Mouse (Mus musculus) liver, embryonic 14.5 days (tissue): ENCODE results near the gene Clp1. TPM values are rescaled to one million over a fixed set of nuclear protein-coding genes. Genes with fewer than 3 reads are reported as not detected.

Experiments used
- ATAC-seq: fragments of 200-750 bp; cut with Nextera tagmentation; 2 replicates; pipeline ENCODE4 v1.8.0; 2017; ENCODE audit warnings: moderate number of reproducible peaks, mild to moderate bottlenecking, moderate library complexity; ENCODE audit not compliant: insufficient read depth
- DNase-seq, 3 experiments: peaks; one replicate each; pipeline ENCODE4 v3.0.0-alpha.2; 2012 to 2013; ENCODE audit warnings: low read depth in 3 of 3, low spot score in 3 of 3
- H3K27ac ChIP-seq: fragments of 300-500 bp; sonication (generic); 2 replicates; pipeline ENCODE4 v1.5.1; 2014; ENCODE audit warnings: moderate library complexity, mild to moderate bottlenecking, control low read depth, inconsistent platforms
- H3K27me3 ChIP-seq: fragments of 300-500 bp; sonication (generic); 2 replicates; pipeline ENCODE4 v1.6.1; 2014; ENCODE audit warnings: mild to moderate bottlenecking, low read length, moderate library complexity; ENCODE audit not compliant: control insufficient read depth, insufficient read depth
- H3K36me3 ChIP-seq: fragments of 300-500 bp; sonication (generic); replicated peaks from 2 replicates; pipeline ENCODE4 v1.6.1; 2014; ENCODE audit warnings: low read depth; ENCODE audit not compliant: control insufficient read depth, insufficient read depth
- H3K4me1 ChIP-seq, 2 experiments: fragments of 200-500 bp in 1 of 2; fragments of 300-500 bp in 1 of 2; sonication (generic) in 1 of 2; replicated peaks; 2 replicates each; pipeline ENCODE4 v1.6.1; 2012 to 2014; ENCODE audit warnings: antibody characterized with exemption in 1 of 2, inconsistent platforms in 1 of 2, low read length in 1 of 2; ENCODE audit not compliant: control insufficient read depth in 2 of 2, insufficient read depth in 2 of 2
- H3K4me2 ChIP-seq: fragments of 300-500 bp; sonication (generic); 2 replicates; pipeline ENCODE4 v1.6.1; 2014; ENCODE audit warnings: low read depth, mild to moderate bottlenecking, control low read depth, moderate library complexity
- H3K4me3 ChIP-seq, 2 experiments: fragments of 200-500 bp in 1 of 2; fragments of 300-500 bp in 1 of 2; sonication (generic) in 1 of 2; 2 replicates each; pipeline ENCODE4 v1.5.1; 2012 to 2014; ENCODE audit warnings: low read depth in 2 of 2, low read length in 2 of 2, mild to moderate bottlenecking in 2 of 2, control low read depth in 1 of 2, inconsistent platforms in 1 of 2, moderate library complexity in 1 of 2; ENCODE audit not compliant: insufficient read depth in 1 of 2
- H3K9ac ChIP-seq: fragments of 300-500 bp; sonication (generic); replicated peaks from 2 replicates; pipeline ENCODE4 v1.6.1; 2014; ENCODE audit warnings: mild to moderate bottlenecking, control low read depth, moderate library complexity
- H3K9me3 ChIP-seq: fragments of 300-500 bp; sonication (generic); 2 replicates; pipeline ENCODE4 v1.6.1; 2016; ENCODE audit warnings: low read length, mixed read lengths; ENCODE audit not compliant: control insufficient read depth
- CTCF ChIP-seq: IDR thresholded peaks from 2 replicates; pipeline ENCODE4 v1.5.1; 2016; ENCODE audit warnings: antibody characterized with exemption, low read depth, control low read depth
- EP300 ChIP-seq: IDR thresholded peaks from 2 replicates; pipeline ENCODE4 v1.6.1; 2016; ENCODE audit warnings: antibody characterized with exemption, low read depth
- WGBS: fragments of 180-500 bp; shearing (Covaris S2); extraction: QIAGEN DNeasy Blood & Tissue Kit; methylation state at CpG from one replicate; pipeline ENCODE4 v1.1.7; 2014; ENCODE audit not compliant: insufficient replicate concordance; 5-methylcytosine and 5-hydroxymethylcytosine counted together
- polyA plus RNA-seq, 2 experiments: library from polyadenylated mRNA; depleted of rRNA in 1 of 2; stranded (reverse) in 1 of 2; unstranded in 1 of 2; fragments of >200 nt; fragmentation: Nextera tagmentation in 1 of 2; extraction: Ambion mirVana in 1 of 2; gene quantifications; 2 replicates each; pipeline versions ENCODE4 v1.2.1 to v1.2.3; 2012 to 2014

Gene Clp1
- polyA plus RNA-seq, 2 experiments: 27.5 to 50.9 TPM

DNA sequence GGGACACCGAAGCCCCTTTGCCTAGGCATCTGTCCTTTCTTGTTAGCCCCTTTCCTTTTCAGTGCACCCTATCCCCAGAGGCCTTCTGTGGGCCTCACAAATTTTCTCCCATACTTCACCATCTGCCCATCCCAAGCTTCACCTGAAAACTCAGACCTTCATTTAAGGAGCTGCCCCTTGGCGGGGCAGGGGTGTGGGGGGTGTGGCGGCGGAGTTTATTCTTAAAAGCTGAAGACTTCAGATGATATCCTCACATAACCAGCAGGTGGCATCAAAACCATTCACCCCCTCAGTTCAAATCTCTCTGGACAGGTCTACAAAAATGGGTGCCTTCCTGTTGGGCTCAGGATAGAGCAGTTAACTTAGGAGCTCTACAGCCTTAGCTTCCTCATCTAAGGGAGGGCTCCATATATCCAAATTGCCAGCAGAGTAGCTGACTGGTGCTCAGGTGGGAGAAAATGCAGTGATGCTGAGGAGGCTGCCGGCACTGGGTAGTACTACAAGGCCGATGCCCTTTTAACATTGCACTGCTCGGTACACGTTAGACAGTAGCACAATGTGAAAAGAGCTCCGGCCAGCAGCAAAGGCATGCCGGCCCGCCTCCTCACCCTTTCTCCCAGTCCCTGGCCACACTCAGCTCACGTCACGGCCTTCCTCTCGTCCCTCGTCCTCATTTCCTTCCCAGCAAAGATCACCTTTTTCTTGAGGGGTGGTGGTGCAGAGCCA is 13.6 kb upstream of the Clp1 start:
- Histone ChIP-seq H3K27ac (no peak overlapping the region), H3K9me3 (no peaks in the 10 kb centered on the region), H3K27me3 (peaks cover 8% of the 10 kb centered on the region), H3K4me1 (peaks cover 39 to 62% of the 10 kb centered on the region in 2 experiments), H3K9ac (no peak overlapping the region), H3K4me2 (no peak overlapping the region; the same call in 1 of the 2 replicates), H3K4me3 (no peak overlapping the region), H3K36me3 (peaks cover 52% of the 10 kb centered on the region)
- DNase-seq (no peak), ATAC-seq (no peak)
- peak; percentile 57 for TF ChIP-seq CTCF
- TF ChIP-seq EP300: no peak
- WGBS: 74% methylated on average over 15 of the region's 15 CpGs

DNA sequence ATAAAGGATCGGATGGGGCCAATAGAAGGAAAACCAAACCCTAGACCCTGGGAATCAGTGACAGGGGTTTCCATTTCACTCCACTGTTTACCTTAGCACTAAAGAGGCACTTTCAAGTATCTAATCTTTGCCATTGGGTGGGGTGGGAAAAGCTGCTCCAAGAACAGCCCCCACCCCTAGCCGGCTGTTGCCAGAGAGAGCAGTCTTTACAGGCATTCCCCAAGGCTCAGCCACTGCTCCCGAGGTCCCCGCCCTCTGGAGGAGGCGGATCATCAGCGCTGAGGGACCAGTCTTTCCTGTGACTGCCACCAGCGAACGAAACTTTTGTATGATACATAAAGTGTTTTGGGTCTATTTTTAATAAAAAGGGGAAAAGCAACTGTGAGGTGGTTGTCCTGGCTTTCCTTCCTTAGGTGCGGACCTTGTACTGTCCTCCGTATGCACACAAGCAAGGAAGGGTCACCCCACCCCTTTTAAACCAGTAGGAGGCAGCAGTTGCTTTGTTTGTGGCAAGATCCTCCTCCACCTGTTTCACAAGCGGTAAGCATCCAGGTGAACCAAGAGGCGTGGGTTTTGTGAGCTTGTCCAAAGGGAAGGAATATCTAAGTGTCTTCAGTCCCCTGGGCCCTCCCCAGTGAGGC is 11.2 kb upstream of the Clp1 start:
- TF ChIP-seq EP300: no peak
- TF ChIP-seq CTCF: peak; percentile 79
- 5% methylated on average over 12 of the region's 12 CpGs for WGBS
- peak overlapping the region; percentile 86 for H3K9ac ChIP-seq
- peaks cover 55% of the 10 kb centered on the region for H3K36me3 ChIP-seq
- no peak for DNase-seq
- H3K4me3 ChIP-seq: peak overlapping the region; percentile 86 to 99; a peak in 3 of 4 replicates
- no peaks in the 10 kb centered on the region for H3K9me3 ChIP-seq
- H3K27me3 ChIP-seq: peaks cover 8% of the 10 kb centered on the region
- peak overlapping the region; percentile 95 for H3K4me2 ChIP-seq
- ATAC-seq: no peak
- peaks cover 37 to 69% of the 10 kb centered on the region in 2 experiments for H3K4me1 ChIP-seq
- peak overlapping the region; percentile 100 for H3K27ac ChIP-seq

DNA sequence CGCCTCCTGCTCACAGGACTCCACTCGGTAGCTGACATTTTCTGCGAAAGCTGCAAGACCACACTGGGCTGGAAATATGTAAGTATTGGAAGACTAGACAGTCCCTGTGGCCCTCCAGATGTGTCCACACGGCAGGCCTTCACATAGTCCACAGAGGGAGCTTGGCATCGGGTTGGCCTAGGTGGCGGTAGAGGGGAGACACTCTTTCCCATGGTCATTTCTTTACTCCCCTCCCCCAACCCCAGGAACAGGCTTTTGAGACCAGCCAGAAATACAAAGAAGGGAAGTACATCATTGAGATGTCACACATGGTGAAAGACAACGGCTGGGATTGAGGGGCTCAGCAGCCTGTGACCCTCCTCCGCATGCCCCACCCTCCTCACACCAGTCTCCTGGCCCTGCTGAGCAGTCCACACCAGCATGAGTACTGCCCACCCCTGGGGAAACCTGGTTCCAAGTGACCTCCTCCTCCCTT is 10.3 kb upstream of the Clp1 start:
- H3K36me3 ChIP-seq: peaks cover 55% of the 10 kb centered on the region
- DNase-seq: no peak
- WGBS: 15% methylated on average over 8 of the region's 8 CpGs
- H3K27me3 ChIP-seq: peaks cover 8% of the 10 kb centered on the region
- peak overlapping the region; percentile 86 for H3K9ac ChIP-seq
- no peaks in the 10 kb centered on the region for H3K9me3 ChIP-seq
- H3K4me2 ChIP-seq: peak overlapping the region; percentile 95
- ATAC-seq: no peak
- peak overlapping the region; percentile 86 to 99 for H3K4me3 ChIP-seq
- peaks cover 46 to 78% of the 10 kb centered on the region in 2 experiments for H3K4me1 ChIP-seq
- TF ChIP-seq EP300 (no peak), CTCF (peak; percentile 56)
- H3K27ac ChIP-seq: peak overlapping the region; percentile 100

DNA sequence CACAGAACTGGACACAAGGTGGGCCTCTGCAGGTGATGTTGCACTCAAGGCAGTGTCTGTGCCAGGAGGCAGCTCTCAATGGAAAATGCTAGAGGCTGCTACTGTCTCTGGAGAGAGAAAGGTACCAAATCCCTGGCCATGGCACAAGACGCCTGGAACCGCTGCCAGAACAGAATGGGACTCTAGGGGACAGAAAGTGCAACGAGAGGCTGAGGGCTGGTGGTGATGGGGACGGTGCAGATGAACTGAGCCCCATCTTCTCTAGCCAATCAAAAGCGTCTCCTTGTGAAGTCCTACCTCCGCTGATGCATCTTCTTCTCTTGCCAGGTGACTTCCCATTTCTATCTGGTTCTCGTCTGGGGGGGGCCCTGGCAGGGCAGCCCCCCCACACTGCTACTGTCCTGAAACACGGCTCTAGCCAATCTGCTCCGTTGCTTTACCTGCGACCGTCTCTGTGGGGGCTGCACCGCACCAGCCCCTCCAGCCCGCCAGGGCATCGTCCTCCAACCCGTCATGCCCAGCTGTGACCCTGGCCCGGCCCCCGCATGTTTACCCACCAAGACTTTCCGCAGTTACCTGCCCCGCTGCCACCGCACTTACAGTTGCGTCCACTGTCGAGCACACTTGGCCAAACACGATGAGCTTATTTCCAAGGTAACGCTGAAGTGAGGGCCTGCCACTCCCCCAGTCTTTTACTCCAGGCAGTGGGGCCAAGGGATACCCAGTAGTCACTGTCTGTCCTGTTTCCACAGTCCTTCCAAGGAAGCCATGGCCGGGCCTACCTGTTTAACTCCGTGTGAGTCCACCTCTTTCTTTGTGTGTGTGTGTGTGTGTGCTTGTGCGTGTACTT is 9.4 kb upstream of the Clp1 start:
- DNase-seq (no peak), ATAC-seq (no peak)
- peaks cover 55 to 79% of the 10 kb centered on the region in 2 experiments for H3K4me1 ChIP-seq
- peak overlapping the region; percentile 100 for H3K27ac ChIP-seq
- 14% methylated on average over 27 of the region's 27 CpGs for WGBS
- TF ChIP-seq CTCF: no peak
- TF ChIP-seq EP300: no peak
- H3K9ac ChIP-seq: peak overlapping the region; percentile 86
- H3K27me3 ChIP-seq: peaks cover 8% of the 10 kb centered on the region
- H3K9me3 ChIP-seq: no peaks in the 10 kb centered on the region
- H3K36me3 ChIP-seq: peaks cover 55% of the 10 kb centered on the region
- peak overlapping the region; percentile 86 to 99 for H3K4me3 ChIP-seq
- H3K4me2 ChIP-seq: peak overlapping the region; percentile 95
